Mouse (Mus musculus) embryonic facial prominence, embryonic 11.5 days (tissue): ENCODE measurements around the gene Eef2kmt. TPM values are rescaled to one million over a fixed set of nuclear protein-coding genes. Genes with fewer than 3 reads are reported as not detected.

Source experiments
- ATAC-seq: fragments of 200-750 bp; cut with Nextera tagmentation; replicated peaks from 2 replicates; pipeline ENCODE4 v1.8.0; 2017; ENCODE audit warnings: low read depth; ENCODE audit not compliant: insufficient number of reproducible peaks, low FRiP score, low TSS enrichment
- DNase-seq: peaks from one replicate; pipeline ENCODE4 v3.0.0-alpha.2; 2015; ENCODE audit warnings: low spot score
- H3K27ac ChIP-seq: fragments of 300-500 bp; sonication (generic); replicated peaks from 2 replicates; pipeline ENCODE4 v1.5.1; 2014; ENCODE audit warnings: mild to moderate bottlenecking, low read depth, low read length, control low read depth
- H3K27me3 ChIP-seq: fragments of 300-500 bp; sonication (generic); 2 replicates; pipeline ENCODE4 v1.6.1; 2014; ENCODE audit warnings: mild to moderate bottlenecking, low read length, moderate library complexity, mixed read lengths; ENCODE audit not compliant: control insufficient read depth, insufficient read depth
- H3K36me3 ChIP-seq: fragments of 300-500 bp; sonication (generic); replicated peaks from 2 replicates; pipeline ENCODE4 v1.6.1; 2014; ENCODE audit warnings: low read depth, mild to moderate bottlenecking, low read length, moderate library complexity, mixed read lengths; ENCODE audit not compliant: control insufficient read depth, insufficient read depth
- H3K4me1 ChIP-seq: fragments of 300-500 bp; sonication (generic); 2 replicates; pipeline ENCODE4 v1.6.1; 2014; ENCODE audit warnings: low read length, mixed read lengths; ENCODE audit not compliant: control insufficient read depth, insufficient read depth
- H3K4me2 ChIP-seq: fragments of 300-500 bp; sonication (generic); 2 replicates; pipeline ENCODE4 v1.6.1; 2014; ENCODE audit warnings: low read depth, mild to moderate bottlenecking, control low read depth, low read length, moderate library complexity
- H3K4me3 ChIP-seq: fragments of 300-500 bp; sonication (generic); 2 replicates; pipeline ENCODE4 v1.5.1; 2014; ENCODE audit warnings: low read depth, low read length, control low read depth
- H3K9ac ChIP-seq: fragments of 300-500 bp; sonication (generic); replicated peaks from 2 replicates; pipeline ENCODE4 v1.6.1; 2014; ENCODE audit warnings: mild to moderate bottlenecking, control low read depth, low read length
- H3K9me3 ChIP-seq: fragments of 300-500 bp; sonication (generic); replicated peaks from 2 replicates; pipeline ENCODE4 v1.6.1; 2016; ENCODE audit warnings: mild to moderate bottlenecking, low read length, inconsistent platforms, mixed read lengths; ENCODE audit not compliant: control insufficient read depth
- WGBS: fragments of 180-500 bp; shearing (Covaris S2); extraction: QIAGEN DNeasy Blood & Tissue Kit; methylation state at CpG from one replicate; pipeline ENCODE4 v1.1.7; 2014; 5-methylcytosine and 5-hydroxymethylcytosine counted together
- microRNA-seq: library from miRNA; unstranded; fragments of <30 nt; microRNA quantifications from one replicate; pipeline ENCODE4, GENCODE M21; 2016; ENCODE audit warnings: borderline number of aligned reads
- polyA plus RNA-seq: library from polyadenylated mRNA; unstranded; fragments of >200 nt; fragmentation: Nextera tagmentation; extraction: Ambion mirVana; gene quantifications from 2 replicates; pipeline ENCODE4 v1.2.1, GENCODE M21; 2014

The Eef2kmt gene
- polyA plus RNA-seq, 1 experiment from 2014 or later: 13.3 TPM

- DNase-seq: no peak
Measured at GRCm38 (mm10) chr16:5203200-5203599, 52.6 kb downstream of the Eef2kmt start.

GRCm38 (mm10) chr16:5202681-5203080 lies 53.1 kb downstream of the Eef2kmt start:
- no peak for ATAC-seq
- Histone ChIP-seq H3K9ac (no peak overlapping the region), H3K36me3 (no peaks in the 10 kb centered on the region), H3K4me1 (no peaks in the 10 kb centered on the region), H3K27ac (no peak overlapping the region), H3K4me2 (peak overlapping the region; percentile 97), H3K27me3 (no peaks in the 10 kb centered on the region), H3K9me3 (no peaks in the 10 kb centered on the region), H3K4me3 (peak overlapping the region; percentile 83)
- DNase-seq: peak; percentile 65
- 12% methylated on average over 4 of the region's 4 CpGs for WGBS

More at GRCm38 (mm10) chr16:5203200-5203599, 52.6 kb downstream of the Eef2kmt start:
- Histone ChIP-seq H3K9me3 (no peaks in the 10 kb centered on the region), H3K4me1 (no peaks in the 10 kb centered on the region), H3K9ac (peak overlapping the region; percentile 72), H3K27me3 (no peaks in the 10 kb centered on the region), H3K36me3 (no peaks in the 10 kb centered on the region), H3K4me3 (peak overlapping the region; percentile 83), H3K27ac (no peak overlapping the region), H3K4me2 (peak overlapping the region; percentile 97)
- no peak for ATAC-seq
- WGBS: 2% methylated on average over 36 of the region's 36 CpGs

GRCm38 (mm10) chr16:5195080-5195479 lies 60.7 kb downstream of the Eef2kmt start:
- H3K4me1 ChIP-seq: no peaks in the 10 kb centered on the region
- H3K4me3 ChIP-seq: no peak overlapping the region
- H3K9ac ChIP-seq: no peak overlapping the region
- WGBS: 27% methylated on average over 6 of the region's 6 CpGs
- H3K27ac ChIP-seq: no peak overlapping the region
- no peak overlapping the region for H3K4me2 ChIP-seq
- no peak for ATAC-seq
- peak; percentile 78 for DNase-seq
- H3K36me3 ChIP-seq: no peaks in the 10 kb centered on the region
- H3K9me3 ChIP-seq: no peaks in the 10 kb centered on the region
- H3K27me3 ChIP-seq: no peaks in the 10 kb centered on the region

Small RNA genes within 50 kb of the gene (microRNA-seq; reads per million reads assigned to microRNA genes)
- gene Gm23689 (not detected), gene Gm26095 (not detected), gene Mir6364 (not detected)

Other genes with a start within 250 kb of the Eef2kmt start
- 1.5 and 2.2 TPM in 2 replicates for gene Smim22, start 248.7 kb downstream of the Eef2kmt start, polyA plus RNA-seq
- gene Rogdi, start 242.4 kb downstream of the Eef2kmt start, polyA plus RNA-seq: 56.5 and 60.2 TPM in 2 replicates
- 131 and 140 TPM in 2 replicates for gene Glyr1, start 206.1 kb downstream of the Eef2kmt start, polyA plus RNA-seq
- 21.0 and 21.5 TPM in 2 replicates for gene Ubn1, start 205.9 kb downstream of the Eef2kmt start, polyA plus RNA-seq
- 1.6 and 2.0 TPM in 2 replicates for gene Ppl, start 123.6 kb downstream of the Eef2kmt start, polyA plus RNA-seq
- 0.07 and 0.08 TPM in 2 replicates for gene Sec14l5, start 108.9 kb downstream of the Eef2kmt start, polyA plus RNA-seq
- gene Nagpa, start 52.0 kb downstream of the Eef2kmt start, polyA plus RNA-seq: 10.7 and 13.6 TPM in 2 replicates
- 2.0 and 3.1 TPM in 2 replicates for gene AU021092, start 33.7 kb downstream of the Eef2kmt start, polyA plus RNA-seq
- 22.6 and 26.1 TPM in 2 replicates for gene Alg1, start 22.4 kb downstream of the Eef2kmt start, polyA plus RNA-seq